Mouse (Mus musculus) right cerebral cortex, postnatal 25 days (tissue): Measurements from ENCODE around the gene Elk4.

Experiments
- DNase-seq: peaks from one replicate; pipeline ENCODE4 v3.0.0; 2022

Elk4 gene

DNA sequence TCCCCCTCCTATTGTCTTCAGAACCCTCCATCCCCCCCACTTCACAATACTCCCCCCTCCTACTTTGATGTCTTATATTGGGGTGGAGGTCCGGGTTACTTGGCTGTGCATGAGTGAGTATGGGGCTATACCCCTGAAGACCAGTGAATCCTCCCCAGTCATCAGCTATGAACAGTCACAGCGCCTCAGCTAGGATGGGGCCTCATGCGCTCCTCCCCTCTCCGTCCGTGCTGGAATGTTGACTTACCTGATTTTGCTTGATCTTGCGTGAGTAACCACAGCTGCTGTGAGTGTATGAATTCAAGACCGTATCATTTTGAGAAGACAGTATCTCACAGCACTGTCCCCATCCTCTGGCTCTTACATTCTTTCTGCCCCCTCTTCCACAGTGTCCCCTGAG, 12.5 kb downstream of the Elk4 start:
- DNase-seq: no peak

DNA sequence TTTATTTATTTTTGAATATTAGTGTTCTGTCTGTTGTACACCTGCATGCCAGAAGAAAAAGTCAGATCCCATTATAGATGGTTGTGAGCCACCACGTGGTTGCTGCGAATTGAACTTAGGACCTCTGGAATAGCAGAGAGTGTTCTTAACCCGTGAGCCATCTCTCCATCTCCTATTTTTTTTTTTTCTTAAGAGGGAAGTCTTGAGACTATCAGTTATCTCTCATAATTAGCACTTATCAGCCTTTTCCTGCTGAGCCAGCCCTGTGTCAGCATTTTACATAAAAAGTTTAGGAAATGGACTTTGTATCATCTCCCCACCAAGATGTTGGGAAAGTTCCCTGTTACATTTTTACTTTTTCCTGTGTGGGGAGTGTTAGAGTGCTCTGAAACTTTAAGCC, 14.7 kb downstream of the Elk4 start:
- no peak for DNase-seq

GRCm38 (mm10) chr1:132026925-132027646, 19.7 kb downstream of the Elk4 start:
- no peak for DNase-seq

DNA sequence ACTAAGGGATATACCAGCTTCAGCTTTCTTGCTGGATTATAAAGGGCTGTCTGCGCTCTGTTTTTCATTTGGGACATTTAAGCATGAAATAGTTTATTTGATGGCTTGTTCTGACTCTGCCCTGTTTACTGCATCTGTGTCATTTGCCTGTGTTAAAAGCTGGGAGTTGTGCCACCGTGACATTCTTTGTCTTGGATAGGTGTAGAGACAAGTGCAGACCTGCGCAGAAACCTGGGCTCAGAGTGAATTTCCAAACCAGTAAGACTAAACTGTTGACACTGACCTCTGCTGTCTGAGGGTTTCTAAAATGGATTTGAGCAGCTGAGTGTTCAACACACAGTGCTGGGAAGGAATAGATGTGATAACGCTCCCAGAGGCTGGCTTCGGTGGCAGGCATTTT, 20.6 kb downstream of the Elk4 start:
- no peak for DNase-seq

- DNase-seq: no peak
Observed at GRCm38 (mm10) chr1:132028413-132028812, 21.0 kb downstream of the Elk4 start.

DNA sequence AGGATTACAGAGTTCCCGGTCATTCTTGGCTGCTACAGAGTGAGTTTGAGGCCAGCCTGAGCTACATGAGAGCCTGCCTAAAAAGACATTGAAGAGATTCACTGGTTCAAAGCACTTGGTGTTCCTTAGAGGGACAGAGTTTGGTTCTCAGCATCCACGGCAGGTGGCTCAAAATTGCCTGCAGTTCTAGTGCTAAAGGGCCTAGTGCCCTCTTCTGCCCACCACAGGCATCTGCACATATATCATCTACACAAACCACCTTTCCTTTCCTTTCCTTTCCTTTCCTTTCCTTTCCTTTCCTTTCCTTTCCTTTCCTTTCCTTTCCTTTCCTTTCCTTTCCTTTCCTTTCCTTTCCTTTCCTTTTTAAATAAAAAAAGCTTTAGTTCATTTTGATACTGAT, 23.2 kb downstream of the Elk4 start:
- no peak for DNase-seq

DNA sequence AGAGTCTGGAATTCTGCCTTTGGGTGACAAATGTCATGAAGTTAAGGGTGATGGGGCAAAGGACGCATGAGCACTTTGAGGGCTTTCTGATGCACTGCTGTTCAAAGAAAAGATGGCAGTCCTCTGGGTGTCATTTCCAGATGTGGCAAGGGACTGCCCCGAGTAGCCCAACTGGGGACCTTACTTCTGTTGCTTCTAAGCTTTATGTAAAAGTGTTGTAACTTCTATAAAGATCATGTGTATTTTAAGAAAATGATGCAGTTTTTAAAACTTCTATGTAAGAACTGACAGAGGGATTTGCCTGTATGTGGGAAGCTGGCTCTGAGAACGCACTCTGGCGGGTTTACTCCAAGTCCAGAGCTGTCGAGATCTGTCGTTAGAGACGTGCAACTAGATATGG, 24.8 kb downstream of the Elk4 start:
- DNase-seq: no peak

DNA sequence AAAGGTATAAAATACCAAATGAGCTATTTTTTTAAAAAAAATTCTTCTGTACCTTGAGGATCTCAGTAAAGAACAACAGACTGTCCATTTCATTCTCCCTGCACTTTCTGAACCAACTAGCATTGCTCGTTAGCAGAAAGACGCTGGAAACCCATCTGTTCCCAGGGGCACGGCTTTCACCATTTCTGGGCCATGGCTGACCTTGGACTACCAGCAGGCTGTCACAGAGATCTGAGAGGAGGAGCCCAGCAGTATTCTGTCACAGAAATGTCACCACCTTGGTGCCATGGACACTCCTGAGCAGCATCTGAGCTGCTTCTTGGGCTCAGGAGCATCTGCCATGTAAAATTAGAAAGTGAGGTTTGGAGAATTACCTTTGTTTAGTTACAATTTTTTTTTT, 30.3 kb downstream of the Elk4 start:
- no peak for DNase-seq

- DNase-seq: no peak
Observed at GRCm38 (mm10) chr1:132038753-132039152, 31.3 kb downstream of the Elk4 start.

DNA sequence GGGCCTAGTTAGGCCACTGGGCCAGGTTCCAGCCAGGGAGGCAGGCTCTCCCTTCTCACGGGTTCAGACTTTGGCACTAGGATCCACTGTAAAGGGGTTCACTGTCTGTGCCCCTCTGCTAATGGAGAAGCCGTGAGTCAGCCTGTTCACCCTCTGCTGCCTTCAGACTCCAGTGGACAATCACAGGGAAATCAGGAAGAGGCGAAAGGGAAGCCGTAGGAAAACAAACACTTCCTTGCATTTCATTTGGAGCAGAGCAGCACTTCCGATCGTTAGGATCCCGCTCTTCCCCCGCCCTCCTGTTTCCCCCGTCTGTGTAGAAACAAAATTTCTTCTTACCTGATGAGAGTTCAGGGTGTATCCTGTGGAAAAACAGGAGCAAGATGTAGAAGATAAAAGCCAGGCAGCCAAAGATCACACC, 32.8 kb downstream of the Elk4 start:
- no peak for DNase-seq

DNA sequence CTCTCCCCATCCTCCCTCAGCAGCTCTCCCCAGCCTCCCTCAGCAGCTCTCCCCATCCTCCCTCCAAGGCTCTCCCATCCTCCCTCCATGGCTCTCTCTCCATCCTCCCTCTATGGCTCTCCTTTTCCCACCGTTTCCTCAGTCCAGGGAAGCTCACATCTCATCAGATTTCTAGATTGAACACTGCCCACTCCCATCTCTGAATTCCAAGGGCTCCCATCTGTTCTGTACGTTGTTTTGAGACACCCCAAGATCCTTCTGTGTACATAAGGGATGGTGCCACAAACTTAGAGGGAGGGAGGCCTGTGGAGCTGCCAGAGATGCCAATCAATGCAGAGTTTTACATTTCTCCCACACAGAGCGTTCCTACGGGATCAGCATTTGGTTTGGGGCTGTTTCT, 36.4 kb downstream of the Elk4 start:
- peak; percentile 33 for DNase-seq

GRCm38 (mm10) chr1:132046143-132046735, 38.8 kb downstream of the Elk4 start:
- peak; percentile 50 for DNase-seq

DNA sequence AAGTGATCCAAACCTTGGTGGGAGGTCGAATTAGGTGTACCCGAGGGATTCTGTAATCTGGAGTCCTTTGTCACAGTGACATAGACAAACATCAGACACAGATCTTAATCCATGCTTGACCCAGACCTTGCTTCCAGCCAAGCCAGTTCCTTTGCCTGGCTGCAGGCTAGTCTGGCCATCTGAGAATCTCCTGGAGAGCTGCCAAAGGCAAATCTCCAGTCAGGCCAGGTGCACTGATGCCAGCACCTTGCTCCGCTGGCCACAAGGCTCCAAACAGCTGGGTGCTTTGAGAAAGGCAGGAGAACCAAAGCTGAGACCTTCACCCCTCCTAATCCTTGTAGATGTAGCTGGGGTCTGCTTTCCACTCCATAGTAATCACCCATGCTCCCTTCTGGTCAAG, 44.3 kb downstream of the Elk4 start:
- DNase-seq: no peak

DNA sequence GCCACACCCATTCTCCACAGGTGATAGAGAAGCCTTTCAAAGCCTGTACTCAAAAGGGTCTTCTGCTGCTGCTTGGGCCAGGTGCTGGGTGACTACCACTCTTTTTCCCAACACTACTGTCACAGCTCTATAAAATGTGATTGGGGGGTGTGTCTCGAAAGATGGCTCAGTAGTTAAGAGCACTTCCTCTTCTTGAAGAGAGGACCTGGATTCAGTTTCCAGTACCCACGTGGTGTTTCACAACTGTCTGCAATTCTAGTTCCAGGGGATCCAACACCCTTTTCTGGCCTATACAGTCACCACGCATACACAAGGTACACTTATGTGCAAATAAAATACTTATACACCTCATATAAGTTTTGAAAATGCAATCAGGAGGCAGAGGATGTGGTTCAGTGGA, 47.0 kb downstream of the Elk4 start:
- DNase-seq: no peak

- no peak for DNase-seq
Observed at GRCm38 (mm10) chr1:132055054-132055664, 47.8 kb downstream of the Elk4 start.

DNA sequence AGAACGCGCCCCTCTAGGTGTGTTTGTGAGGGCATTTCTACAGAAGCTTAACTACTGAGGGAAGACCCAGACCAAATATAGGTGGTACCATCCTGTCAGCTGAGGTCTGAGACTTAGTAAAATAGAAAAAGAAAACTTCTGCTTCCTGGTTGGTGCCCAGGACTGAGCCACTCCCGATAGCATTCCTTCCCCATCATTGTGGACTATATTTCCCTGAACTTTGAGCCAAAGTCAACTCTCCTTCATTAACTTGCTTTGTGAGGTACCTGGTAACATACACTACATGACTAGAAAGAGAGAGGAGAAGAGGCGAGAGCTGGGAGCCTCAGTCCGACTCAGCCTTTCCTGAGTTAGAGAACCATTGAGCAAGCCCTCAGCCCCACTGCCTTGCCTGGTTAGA, 51.2 kb downstream of the Elk4 start:
- no peak for DNase-seq

DNA sequence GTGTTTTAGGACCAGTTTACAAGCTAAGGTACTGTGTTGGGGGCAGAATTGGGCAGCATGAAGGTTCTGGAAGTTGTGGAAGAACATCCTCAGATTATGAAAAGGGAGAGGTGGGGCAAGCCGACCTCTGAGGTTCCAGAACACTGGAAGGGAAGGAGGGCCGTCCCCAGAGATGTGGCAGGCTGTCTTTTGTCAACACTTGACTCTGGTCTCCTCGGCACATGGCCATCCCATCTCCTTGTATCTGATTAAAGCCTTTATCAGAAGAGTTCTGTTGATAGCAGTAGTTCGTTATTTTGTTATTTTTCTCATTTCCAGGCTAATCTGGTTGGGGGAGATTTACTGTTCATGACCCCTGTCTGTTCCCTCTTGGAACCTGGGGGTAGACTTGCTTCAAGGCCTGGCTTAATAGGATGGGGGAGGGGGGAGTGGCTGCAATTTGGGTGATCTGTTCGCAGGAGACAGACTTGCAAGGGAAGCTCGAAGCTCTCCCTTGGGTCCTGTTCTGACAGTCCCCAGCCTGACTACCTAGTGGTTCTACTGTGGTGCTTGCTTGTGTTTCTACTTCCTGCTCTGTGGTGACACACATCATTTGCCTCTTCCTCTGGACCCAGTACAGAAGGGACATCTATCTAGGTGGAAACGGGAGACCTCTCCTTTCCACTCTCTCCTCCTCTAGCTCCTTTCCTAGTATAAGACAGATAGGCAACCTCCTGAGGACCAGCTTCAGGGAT, 52.8 kb downstream of the Elk4 start:
- DNase-seq: no peak

DNA sequence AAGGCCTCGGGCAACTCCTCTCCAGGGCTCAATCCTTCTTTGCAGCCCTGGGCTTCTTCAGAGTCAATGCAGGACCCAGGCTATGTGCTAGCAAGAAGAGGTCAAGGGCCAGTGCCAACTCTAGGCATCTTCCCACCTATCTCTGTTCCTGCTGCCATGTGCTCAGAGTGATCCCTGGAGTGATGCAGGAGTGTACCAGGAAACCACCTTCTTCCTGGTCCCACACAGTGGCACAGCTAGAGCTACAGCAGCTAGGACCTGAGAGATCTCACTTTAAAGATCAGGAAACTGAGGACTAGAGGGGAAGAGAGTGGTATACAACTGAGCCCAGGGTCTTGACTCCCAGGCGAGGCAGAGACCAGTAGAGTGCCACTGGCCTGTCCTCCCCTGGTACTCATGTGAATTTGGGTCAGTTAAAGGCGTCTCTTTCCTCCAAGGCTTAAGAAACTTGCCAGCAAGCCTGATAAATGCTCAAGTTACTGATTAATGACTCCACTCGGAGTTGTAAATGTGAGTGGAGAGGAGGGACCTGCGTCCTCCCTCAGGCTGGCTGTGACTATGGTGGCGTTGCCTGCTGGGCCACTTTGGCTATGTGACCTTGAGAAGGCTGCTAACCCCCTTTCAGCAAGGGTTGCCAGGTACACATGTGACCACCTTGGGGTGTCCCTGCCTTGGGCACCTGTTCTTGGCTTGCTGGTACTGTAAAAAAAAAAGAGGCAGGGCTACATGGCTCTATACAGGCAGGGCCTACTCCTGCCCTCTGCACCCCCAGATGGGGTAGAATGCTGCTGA, 54.5 kb downstream of the Elk4 start:
- no peak for DNase-seq

- no peak for DNase-seq
Observed at GRCm38 (mm10) chr1:132063096-132063495, 55.7 kb downstream of the Elk4 start.

DNA sequence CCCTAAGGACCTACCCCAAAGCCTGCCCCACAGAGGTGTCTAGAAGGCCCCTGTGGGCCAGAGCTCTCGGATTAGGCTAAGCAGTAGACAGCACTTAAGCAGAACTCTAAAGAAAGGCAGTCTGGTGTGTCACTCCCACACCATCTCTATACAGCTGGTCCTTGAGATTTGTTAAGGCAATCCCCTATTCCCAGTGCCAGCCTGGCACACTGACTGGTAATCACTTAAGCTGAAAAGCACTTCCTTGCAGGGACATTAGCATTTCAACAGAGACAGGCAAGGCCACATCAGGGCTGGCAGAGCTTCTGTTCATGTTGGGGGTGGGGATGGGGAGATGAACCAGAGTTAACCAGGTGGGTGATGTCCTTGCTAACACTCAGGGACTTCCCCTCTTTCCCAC, 57.6 kb downstream of the Elk4 start:
- peak; percentile 33 for DNase-seq

DNA sequence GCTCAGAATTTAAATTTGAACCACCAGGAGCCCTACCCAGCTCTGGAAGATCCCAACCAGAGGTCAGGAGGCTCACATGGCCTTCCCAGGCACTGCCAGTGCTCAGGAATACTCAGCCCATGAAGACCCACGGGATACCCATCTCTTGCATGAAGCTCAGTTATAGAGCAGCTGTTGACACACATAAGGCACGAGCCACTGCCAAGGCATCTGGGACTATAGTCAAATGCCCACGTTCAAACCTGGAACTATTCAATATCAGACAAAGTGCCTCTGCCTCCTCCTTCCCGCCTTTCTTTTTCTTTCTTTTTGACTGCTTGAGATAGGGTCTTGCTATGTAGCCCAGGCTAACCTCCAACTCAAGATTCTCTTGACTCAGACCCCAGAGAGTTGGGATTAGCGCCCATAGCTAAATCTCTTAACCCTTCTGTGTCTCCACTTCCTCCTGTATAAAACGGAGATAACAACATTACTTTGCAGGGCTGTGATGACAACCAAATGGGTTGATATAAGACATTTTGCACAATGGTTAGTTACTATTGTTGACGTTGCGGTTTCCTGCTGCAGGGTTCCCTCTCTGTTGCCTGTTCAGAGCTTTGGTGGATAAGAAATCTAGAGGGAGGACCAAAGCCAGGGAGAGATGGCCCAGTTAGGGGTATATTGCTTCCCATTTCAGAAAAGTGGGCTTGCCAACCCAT, 58.2 kb downstream of the Elk4 start:
- DNase-seq: peak; percentile 42
